Mouse (Mus musculus) common myeloid progenitor, adult 5-6 weeks (primary cell): ENCODE results near the gene Adam33. TPM values are rescaled to one million over a fixed set of nuclear protein-coding genes. Genes with fewer than 3 reads are reported as not detected.

Source experiments
- ATAC-seq: replicated peaks from 2 replicates; pipeline ENCODE4 v1.8.0; 2016; ENCODE audit warnings: low read depth, mild to moderate bottlenecking, moderate TSS enrichment, inconsistent platforms; ENCODE audit not compliant: poor library complexity, severe bottlenecking
- total RNA-seq: library from RNA; stranded (forward); fragments of 200-1000, 187-1606 nt; gene quantifications from 2 replicates; pipeline ENCODE4 v1.2.3, GENCODE M21; 2017

Gene Adam33
- total RNA-seq, 1 experiment from 2014 or later: not detected

- no peak for ATAC-seq
Measured at GRCm38 (mm10) chr2:131059377-131059776, 4.2 kb downstream of the Adam33 start.

DNA sequence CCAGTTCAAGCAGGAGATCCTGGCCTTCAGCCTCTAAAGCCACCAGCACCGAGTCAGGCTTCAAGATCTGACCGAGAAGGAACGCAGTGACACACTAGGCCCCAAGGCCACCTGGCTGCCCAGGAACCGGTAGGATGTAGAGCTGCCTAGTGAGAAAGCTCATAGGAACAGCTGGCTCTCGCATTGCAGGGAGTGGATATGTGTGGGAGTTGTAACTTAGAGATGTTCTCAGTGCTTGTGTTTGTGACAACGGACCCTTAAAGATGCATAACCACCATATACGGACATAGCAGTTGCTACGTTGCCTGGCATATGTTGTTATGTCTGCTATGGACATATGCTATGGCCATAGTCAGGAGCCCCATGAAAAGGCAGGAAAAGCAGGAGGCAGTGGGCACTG, 4.9 kb downstream of the Adam33 start:
- ATAC-seq: no peak

GRCm38 (mm10) chr2:131056191-131056590, 7.4 kb downstream of the Adam33 start:
- ATAC-seq: peak; percentile 50

- ATAC-seq: peak; percentile 64
Measured at GRCm38 (mm10) chr2:131055631-131056030, 8.0 kb downstream of the Adam33 start.

- 0 out of 2 replicates have a peak, but pooled peaks have one; percentile 10 for ATAC-seq
Measured at GRCm38 (mm10) chr2:131054646-131055264, 8.9 kb downstream of the Adam33 start.

DNA sequence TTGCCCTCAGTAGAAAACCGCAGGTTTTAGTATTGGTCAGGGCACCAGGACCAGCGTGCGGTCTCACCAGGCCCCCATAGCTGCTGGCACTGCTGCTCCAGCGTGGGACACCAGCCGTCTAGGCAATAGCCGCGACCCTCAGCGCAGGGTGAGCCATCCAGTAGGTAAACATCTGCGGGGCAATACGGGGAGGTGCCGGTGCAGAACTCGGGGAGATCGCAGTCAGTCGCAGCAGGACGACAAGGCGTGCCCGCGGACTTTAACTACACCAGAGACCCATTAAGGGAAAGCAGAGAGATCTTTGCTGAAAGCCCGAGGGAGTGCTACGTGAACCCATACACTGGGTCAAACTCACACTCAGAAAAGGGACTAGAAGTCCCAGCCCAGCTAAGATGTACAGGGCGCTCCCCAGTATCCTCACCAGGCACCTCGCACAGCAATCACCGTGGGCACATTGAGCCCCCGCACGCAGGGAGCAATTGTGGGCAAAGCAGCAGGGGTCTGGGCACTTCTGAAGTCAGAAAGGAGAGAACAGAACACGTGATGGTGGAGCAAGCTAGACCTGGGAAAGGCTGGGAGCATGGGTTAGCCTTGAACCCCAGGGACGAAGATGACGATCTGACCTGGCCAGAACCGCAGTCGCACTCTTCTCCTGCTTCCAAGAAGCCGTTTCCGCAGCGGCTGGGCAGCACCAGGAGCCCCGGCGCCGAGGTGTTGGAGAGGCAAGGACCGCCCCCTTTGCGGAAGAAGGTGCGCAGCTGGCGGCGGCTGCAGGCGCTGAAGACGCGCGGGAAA, 9.6 kb downstream of the Adam33 start:
- no peak for ATAC-seq

GRCm38 (mm10) chr2:131052862-131053418, 10.7 kb downstream of the Adam33 start:
- ATAC-seq: no peak

GRCm38 (mm10) chr2:131052043-131052442, 11.6 kb downstream of the Adam33 start:
- no peak for ATAC-seq

- ATAC-seq: no peak
Measured at GRCm38 (mm10) chr2:131046025-131046424, 17.6 kb downstream of the Adam33 start.

DNA sequence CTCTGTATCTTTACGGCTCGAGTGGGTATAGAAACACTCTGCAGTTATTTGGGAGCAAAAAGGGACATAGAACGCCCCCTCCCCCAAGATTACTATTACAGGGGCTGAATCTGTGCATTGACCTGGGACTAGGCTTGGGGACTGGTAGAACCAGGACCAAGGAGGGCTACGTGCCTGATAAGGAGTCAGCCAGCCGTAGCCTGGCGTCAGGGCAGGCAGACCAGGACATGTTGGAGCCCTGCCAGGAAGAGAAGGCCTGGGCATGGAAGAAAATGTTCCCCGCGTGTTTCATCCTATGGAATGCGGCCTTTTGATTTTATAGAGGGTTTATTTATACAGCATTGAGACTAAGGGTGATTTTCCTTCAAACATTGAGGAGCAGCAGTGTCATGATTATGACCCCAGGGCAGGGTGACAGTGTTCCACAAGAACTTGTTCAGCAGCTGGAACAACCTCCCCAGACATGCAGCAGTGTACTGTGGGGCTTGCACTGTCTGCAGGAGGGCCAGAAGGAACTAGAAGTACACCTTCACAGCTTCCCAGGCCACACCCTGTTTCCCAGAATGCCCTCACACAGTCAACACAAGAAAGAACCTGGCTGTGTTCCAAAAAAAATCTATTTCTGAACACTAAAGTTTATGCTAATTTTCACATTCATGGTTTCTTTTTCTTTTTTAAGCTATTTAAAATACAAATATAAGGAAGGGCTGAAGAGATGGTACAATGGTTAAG, 18.5 kb downstream of the Adam33 start:
- no peak for ATAC-seq

DNA sequence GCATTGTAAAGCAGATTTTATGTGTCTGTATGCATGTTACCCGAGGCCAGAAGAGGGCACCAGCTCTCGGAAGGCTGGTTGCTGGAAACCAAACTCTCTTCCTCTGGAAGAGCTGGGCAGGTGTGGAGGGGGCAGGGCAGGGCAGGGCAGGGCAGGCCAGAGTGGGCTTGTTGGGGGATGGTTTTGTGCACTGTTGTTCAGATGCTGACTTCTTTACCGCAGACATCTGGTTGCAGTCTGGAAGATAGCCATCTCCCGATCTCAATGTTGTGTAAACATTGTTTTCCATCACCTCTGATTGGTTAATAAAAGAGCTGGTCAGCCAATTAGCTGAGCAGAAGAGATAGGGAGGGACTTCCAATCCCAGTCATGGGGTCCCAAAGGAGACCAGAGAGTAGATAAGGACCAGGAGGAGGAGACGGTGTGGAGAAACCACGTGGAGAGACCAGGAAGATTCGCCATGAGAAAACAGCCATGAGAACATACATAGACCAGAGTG, 19.2 kb downstream of the Adam33 start:
- 0 out of 2 replicates have a peak, but pooled peaks have one; percentile 9 for ATAC-seq

DNA sequence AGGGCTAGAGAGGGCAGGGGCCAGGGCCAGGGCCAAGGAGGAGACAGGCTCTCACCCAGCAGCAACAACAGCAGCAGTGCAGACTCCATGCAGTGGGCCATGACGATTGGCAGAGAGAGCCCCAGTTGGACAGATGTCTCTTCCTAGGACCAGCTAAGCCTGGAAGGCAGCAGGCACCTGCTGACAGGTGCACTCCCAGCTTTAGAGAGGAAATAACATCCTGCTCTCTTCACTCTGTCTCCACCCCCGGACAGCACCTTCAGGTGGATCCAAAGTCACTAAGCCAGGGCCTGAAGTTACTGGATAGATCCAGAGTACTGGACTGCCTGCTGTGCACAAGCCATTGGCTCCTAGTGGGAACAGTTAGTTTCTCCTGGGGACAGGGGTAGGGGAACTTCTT, 20.6 kb downstream of the Adam33 start, which contains the start of gene Gfra4:
Gfra4 (minus strand) TSS at position 101 of the 400 bp plus-strand sequence.
- no peak for ATAC-seq

GRCm38 (mm10) chr2:131040854-131041825, 22.5 kb downstream of the Adam33 start:
- ATAC-seq: no peak

DNA sequence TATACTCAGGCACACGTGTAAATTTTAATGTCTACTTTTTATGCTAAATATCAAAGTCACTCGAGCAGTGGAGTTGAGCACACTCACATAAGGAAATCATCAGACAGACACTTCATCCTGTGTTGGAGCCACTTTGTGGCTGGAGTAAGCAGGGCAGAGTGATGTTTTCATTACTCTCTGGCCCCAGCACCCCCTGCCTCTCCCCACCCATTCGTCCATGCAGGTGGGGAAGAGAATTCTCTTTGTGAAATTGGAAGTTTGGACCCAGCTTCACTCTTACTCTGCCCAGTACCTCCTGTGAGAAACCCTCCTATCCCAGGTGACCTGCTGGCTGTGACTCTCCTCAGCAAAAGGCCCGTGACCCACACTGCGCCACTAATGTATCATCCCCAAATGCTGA, 24.9 kb downstream of the Adam33 start:
- ATAC-seq: no peak

- no peak for ATAC-seq
Measured at GRCm38 (mm10) chr2:131038197-131038596, 25.4 kb downstream of the Adam33 start.

DNA sequence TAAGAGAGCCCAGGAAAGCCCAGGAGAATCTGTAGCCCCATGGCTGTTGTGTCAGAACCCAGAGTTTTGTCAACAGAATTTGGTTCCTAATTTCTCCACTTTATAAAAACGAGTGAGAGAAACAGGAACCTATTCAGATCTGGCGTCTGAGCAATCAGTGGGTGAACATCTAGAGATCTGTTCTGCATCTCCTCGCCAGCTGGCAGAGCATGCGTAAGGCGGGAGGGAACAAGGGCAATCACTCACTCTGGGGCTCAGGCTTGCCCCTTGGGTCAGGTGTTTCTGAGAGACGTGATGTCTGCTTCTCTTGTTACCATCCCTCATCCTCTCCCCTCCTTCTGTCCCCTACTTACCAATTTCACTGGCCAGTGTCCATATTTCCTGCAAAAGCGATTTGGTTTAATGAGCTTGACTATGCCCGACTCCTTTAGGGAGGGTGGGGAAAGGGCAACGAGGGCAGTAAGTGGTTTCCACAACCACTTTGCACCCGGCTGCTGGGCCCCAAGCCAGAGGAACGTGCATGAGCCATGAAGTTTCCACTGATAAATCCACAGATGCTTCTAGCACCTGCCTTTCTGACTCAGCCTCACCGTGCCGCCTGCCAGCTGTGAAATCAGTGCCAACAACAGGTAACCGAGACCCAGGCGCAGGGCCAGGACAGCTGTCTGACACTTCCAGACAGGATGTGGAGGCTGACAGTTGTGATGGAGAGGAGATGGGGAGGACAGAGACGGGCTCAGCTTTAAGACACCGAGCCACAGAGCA, 26.2 kb downstream of the Adam33 start:
- ATAC-seq: peak; percentile 54

- no peak for ATAC-seq
Measured at GRCm38 (mm10) chr2:131036757-131037156, 26.9 kb downstream of the Adam33 start.

DNA sequence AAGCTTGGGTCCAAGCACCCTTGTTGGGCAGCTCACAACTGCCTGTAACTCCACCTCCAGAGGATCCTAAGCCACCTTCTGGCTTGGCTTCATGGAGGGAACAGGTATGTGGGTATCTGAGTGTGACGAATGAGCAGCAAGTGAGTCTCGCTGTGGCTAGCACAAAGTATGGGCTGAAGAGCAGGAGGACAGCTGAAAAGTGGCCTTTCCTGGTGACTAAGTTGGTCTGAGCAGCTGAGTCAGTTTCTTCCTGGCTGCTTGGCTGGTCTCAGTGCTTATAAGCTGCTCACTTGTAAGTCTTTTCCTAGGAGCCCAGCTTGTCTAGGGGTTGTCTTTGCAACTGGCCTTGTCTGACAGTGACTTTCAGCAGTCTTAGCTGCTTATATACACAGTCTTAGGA, 27.3 kb downstream of the Adam33 start:
- no peak for ATAC-seq
